Mouse (Mus musculus) embryonic fibroblast, embryonic 13.5 days (primary cell): ENCODE data around the gene Ttc28. TPM values are rescaled to one million over a fixed set of nuclear protein-coding genes. Genes with fewer than 3 reads are reported as not detected.
A peak's percentile ranks its signal among the peaks of the same experiment; 100 is the strongest.

Experiments
- H3K27ac ChIP-seq: 2 replicates; pipeline ENCODE4 v1.5.1; 2012; ENCODE audit warnings: low read length, control low read depth, inconsistent platforms; ENCODE audit not compliant: insufficient read depth
- H3K4me1 ChIP-seq: 2 replicates; pipeline ENCODE4 v1.6.1; 2011; ENCODE audit warnings: low read length; ENCODE audit not compliant: control insufficient read depth, insufficient read depth
- H3K4me3 ChIP-seq: 2 replicates; pipeline ENCODE4 v1.5.1; 2011; ENCODE audit warnings: mild to moderate bottlenecking, control low read depth, low read length; ENCODE audit not compliant: insufficient read depth
- CTCF ChIP-seq: IDR thresholded peaks from 2 replicates; pipeline ENCODE4 v1.5.1; 2011; ENCODE audit warnings: mild to moderate bottlenecking, control low read depth, low read length, moderate library complexity, borderline replicate concordance; ENCODE audit not compliant: insufficient read depth
- POLR2A ChIP-seq: IDR thresholded peaks from 2 replicates; pipeline ENCODE4 v1.6.1; 2011; ENCODE audit warnings: low read depth, mild to moderate bottlenecking, control low read depth, low read length, moderate library complexity
- polyA plus RNA-seq: library from polyadenylated mRNA; stranded (reverse); fragments of >200 nt; gene quantifications from 2 replicates; pipeline ENCODE4 v1.2.4, GENCODE M21; 2011; ENCODE audit warnings: low read depth; ENCODE audit not compliant: missing spikeins, insufficient read length

Ttc28 gene
- polyA plus RNA-seq, 1 experiment: 34.4 TPM

DNA sequence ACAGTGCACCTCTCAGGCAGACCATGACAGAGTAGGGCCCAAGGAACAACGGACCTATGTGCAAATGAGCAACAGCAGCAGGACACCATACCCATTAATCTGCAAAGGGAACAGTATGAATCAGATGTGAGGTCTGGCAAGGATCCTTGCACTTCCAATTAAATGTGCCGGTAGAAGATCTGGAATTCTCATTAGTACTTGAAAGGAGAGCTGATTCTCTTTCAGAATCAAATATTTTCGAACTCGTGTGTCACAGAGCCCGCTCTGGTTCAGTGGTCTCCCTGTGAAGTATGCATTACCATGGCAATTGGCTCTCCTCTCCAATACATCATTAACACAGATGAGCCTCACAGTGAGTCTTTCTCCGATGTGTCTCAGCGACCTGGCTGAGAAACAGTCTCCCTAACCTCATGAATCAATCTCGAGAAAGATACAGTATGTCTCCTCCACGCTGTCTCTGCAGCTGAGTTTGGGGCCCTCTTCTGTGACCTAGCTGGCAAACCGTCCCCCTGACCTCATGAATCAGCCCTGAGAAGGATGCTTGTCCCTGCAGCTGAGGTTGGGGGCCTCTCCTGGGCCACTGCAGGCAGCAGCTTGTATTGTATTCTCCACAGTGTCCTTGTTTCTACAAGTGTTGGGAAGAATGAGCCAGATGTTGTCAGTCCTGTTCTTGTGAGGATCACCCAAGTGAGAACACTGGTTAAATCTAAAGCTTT lies 241.3 kb downstream of the Ttc28 start:
- no peak overlapping the region for H3K4me3 ChIP-seq
- peak overlapping the region; percentile 23; the same call in 1 of the 2 replicates for H3K27ac ChIP-seq
- H3K4me1 ChIP-seq: peaks cover 21% of the 10 kb centered on the region
- TF ChIP-seq POLR2A: no peak
- TF ChIP-seq CTCF: no peak

GRCm38 (mm10) chr5:111122332-111123049 lies 242.9 kb downstream of the Ttc28 start:
- TF ChIP-seq CTCF (no peak), POLR2A (no peak)
- no peak overlapping the region for H3K4me3 ChIP-seq
- H3K27ac ChIP-seq: peak overlapping the region; percentile 67; the same call in 1 of the 2 replicates
- peaks cover 21% of the 10 kb centered on the region for H3K4me1 ChIP-seq

DNA sequence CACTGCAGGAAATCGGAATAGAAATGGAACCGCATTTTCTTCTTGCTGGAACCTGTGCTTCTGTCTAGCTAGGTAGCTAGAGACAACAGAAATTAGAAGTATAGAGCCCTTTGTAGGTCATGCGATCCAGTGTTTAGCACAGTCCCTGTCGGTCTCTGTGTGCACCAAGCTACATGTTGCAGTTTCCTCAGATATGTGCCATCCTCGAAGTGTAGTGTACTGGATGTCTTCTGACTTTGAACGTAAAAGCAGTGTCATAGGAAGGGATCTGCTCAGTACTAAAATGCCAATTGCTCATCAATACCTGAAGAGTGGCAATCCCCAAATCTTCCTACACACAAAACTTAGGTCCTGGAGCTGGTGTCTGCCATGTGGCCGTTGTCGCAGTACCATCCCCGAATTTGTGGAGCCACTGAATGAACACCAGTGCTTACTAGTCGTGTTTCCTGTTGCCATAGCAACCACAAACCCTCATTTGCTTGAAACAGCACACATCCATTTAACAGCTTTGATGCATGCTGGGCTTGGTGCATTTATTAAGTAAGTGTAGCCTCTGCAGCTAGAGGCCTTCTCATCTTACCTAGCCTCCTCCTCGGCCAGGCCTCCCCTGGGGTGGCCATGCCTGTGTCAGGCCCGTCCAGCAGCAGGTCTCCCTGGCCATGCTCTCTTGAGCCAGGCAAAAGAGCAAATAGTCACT lies 243.6 kb downstream of the Ttc28 start:
- TF ChIP-seq CTCF: no peak
- TF ChIP-seq POLR2A: no peak
- no peak overlapping the region for H3K27ac ChIP-seq
- H3K4me1 ChIP-seq: peaks cover 21% of the 10 kb centered on the region
- H3K4me3 ChIP-seq: no peak overlapping the region

- no peak overlapping the region for H3K27ac ChIP-seq
- no peak overlapping the region for H3K4me3 ChIP-seq
- no peak for TF ChIP-seq POLR2A
- no peak for TF ChIP-seq CTCF
- H3K4me1 ChIP-seq: peaks cover 21% of the 10 kb centered on the region
Measured at GRCm38 (mm10) chr5:111124620-111125200, 245.1 kb downstream of the Ttc28 start.

DNA sequence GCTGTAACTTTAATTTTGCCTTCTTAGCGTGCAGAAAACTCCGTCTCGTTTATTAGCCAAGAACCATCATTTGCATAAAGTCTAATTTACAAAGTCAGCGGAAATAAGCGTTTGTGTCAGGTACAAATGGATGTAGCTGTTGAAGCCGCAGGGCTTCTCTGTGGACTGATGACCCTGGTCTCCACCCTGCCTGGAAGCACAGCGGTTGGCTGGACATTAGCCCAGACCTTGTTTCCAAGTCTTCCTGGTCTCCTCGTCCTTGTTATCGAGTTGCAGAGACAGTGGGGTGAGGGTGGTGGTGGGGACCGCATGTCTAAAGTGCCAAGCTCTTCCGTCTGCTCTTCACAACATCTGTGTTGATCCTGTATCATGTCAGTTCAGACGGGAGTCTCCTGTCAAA lies 246.1 kb downstream of the Ttc28 start:
- no peak for TF ChIP-seq POLR2A
- TF ChIP-seq CTCF: no peak
- H3K27ac ChIP-seq: no peak overlapping the region
- H3K4me1 ChIP-seq: peaks cover 18% of the 10 kb centered on the region
- no peak overlapping the region for H3K4me3 ChIP-seq

DNA sequence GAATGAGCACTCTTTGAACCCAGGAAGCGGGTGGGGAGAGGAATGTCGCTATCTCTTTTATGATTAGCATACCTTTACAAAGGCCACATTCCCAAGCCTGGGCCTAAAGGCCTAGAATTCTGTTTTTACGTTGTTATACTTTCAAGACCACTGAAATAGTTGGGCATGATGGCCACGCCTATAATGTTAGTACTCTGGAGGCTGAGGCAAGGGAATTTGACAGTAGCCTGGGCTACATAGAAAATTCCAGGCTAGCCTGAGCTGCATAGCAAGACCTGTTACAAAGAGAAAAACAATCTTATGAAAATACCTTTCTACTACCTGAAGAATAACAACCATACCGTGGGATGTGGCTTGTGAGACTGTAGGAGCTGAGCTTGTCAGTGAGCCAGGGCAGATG lies 248.2 kb downstream of the Ttc28 start:
- no peak for TF ChIP-seq CTCF
- no peak for TF ChIP-seq POLR2A
- peaks cover 6% of the 10 kb centered on the region for H3K4me1 ChIP-seq

DNA sequence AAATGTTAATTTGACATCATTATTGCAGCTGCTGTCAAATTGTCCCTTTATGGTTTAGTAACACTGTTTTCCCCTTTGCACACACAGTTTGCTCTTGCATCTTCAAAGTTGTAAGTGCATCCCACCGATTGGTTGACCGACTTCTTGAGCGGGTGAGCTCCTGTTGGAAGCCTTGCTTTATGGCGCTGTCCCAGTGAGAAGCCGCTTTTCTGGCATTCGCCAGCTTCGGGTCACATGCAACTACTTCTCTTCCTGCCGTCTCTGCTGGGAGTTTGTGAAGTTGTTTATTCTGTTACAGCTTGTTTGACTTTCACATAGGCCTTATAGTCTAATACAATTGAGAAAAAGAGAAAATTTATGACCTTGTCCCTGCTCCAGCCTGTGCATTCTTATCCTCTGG lies 250.5 kb downstream of the Ttc28 start:
- Histone ChIP-seq H3K4me1 (no peaks in the 10 kb centered on the region), H3K27ac (no peak overlapping the region), H3K4me3 (no peak overlapping the region)
- TF ChIP-seq CTCF (no peak), POLR2A (no peak)

More for the DNA sequence above, 248.2 kb downstream of the Ttc28 start:
- no peak overlapping the region for H3K27ac ChIP-seq
- no peak overlapping the region for H3K4me3 ChIP-seq

- Histone ChIP-seq H3K4me3 (no peak overlapping the region), H3K4me1 (no peaks in the 10 kb centered on the region), H3K27ac (no peak overlapping the region)
- TF ChIP-seq POLR2A (no peak), CTCF (no peak)
Measured at GRCm38 (mm10) chr5:111131561-111131960, 252.0 kb downstream of the Ttc28 start.

DNA sequence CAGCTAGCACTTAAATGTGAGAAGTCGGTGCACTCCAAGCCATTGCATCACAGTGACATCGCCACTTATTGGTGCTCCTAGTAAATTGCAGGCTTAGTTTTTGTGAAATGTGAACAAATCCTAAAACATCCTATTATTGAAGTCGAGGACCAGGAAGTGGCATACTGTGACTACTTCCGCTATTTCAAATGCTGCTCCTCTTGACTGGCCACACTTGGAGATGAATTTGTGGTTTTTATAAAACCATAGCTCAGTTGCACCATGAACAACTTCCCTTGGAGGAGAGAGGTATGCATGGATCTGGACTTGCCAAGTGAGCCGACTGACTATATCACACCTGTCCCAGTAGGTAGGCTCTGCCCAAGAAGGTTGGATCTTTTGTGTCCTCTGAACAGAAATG lies 253.5 kb downstream of the Ttc28 start:
- H3K4me3 ChIP-seq: no peak overlapping the region
- TF ChIP-seq POLR2A (no peak), CTCF (no peak)
- H3K4me1 ChIP-seq: no peaks in the 10 kb centered on the region
- H3K27ac ChIP-seq: no peak overlapping the region
